Mouse (Mus musculus) hematopoietic stem cell, adult 5-6 weeks (primary cell): Measurements from ENCODE around the gene 1810055G02Rik. TPM values are rescaled to one million over a fixed set of nuclear protein-coding genes. Genes with fewer than 3 reads are reported as not detected.

Source experiments
- ATAC-seq, 2 experiments: fragments of 125-278 bp in 1 of 2; replicated peaks in 1 of 2; 2 replicates each; pipeline ENCODE4 v1.8.0; 2016 to 2017; ENCODE audit warnings: inconsistent platforms in 2 of 2, mild to moderate bottlenecking in 2 of 2, moderate number of reproducible peaks in 2 of 2, low read depth in 1 of 2, moderate TSS enrichment in 1 of 2; ENCODE audit not compliant: low FRiP score in 2 of 2, poor library complexity in 2 of 2, severe bottlenecking in 2 of 2, insufficient read depth in 1 of 2, low TSS enrichment in 1 of 2
- total RNA-seq: library from RNA; stranded (forward); fragments of 172-1452, 232-1000 nt; gene quantifications from 2 replicates; pipeline ENCODE4 v1.2.3, GENCODE M21; 2017

The 1810055G02Rik gene
- total RNA-seq: 4.6 and 6.1 TPM in 2 replicates

DNA sequence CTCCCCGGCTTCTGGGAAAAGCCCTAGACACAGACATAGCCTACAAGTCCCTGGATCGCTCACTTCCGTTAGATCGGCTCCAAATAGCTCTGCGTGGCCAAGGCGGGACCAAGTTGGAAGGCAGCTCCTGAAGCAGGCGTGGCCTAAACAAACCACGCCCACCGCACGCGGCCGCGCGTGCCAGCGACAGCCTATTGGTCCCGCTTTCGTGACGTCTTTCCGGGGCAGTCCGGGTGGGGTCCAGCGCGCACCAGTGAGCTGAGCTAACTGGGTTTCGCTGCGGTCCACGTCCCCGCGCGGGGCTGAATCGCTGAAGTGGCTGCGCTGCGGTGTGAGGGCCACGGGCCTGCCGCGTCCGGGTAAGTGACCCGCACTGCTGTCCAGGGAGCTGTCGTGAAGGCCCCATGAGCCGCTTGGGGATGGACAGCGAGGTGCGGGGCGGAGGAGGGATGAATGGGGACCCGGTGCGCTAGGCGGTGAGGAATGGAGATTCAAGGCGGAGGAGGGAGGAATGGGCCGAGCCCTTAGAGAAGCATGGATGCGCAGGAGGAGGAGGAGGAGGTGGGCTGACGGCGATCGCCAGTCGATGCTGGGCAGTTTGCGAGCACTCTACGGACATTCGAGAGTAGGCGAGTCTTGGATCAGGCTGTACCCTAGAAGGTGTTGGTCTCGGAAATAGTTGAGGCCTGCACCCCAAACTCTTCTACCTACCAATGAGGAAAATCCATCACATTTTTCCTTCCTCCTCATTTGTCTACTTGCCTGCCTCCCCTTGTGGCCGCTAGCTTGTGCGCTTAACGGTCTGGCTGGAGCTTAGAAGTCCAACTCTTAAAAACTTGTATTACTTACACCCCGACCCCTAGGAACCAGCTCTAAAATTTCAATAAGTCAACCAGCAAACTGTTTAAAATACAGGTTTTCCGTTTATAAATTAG, at the start of gene 1810055G02Rik:
Gene 1810055G02Rik, plus strand, starts transcription at position 216 of the 935 bp plus-strand sequence.
- ATAC-seq: peak; percentile 98

DNA sequence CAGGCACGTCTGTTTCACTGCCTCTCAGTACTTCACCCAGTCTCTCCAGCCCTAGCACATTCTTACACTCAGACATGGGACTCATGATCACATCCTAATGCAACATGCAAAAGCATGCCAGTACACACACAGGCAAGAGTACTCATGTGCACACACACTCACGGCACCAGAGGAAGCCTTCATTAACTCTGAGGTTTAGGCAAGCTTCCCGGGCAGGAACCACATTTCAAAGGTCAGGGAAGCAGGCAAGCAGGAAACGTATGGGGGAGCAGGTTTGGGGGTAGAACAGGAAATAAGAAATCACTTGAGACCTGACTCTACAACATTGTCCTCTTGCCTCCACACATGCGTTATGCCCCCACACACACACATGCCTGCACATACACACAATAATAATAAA, 42.6 kb upstream of the 1810055G02Rik start:
- ATAC-seq: peak; percentile 60 to 65

DNA sequence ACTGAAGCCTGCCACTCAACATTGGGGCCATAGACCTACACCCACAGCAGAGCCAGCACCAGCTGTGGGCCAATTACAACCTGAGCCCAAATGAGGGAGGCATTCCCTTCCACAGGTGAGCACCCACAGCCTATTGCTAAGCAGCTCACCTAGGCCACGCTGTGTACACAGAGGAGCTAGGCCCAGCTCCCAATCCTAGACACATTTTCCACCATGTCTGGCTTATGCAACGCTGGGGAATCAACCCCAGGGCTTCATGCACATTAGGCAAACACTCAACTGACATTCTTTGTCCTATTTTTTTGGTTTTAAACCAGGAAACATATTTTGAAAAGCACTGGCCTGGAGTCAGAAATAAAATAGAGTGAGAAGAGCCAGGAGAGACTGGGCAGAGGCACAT, 41.5 kb upstream of the 1810055G02Rik start:
- ATAC-seq: no peak

DNA sequence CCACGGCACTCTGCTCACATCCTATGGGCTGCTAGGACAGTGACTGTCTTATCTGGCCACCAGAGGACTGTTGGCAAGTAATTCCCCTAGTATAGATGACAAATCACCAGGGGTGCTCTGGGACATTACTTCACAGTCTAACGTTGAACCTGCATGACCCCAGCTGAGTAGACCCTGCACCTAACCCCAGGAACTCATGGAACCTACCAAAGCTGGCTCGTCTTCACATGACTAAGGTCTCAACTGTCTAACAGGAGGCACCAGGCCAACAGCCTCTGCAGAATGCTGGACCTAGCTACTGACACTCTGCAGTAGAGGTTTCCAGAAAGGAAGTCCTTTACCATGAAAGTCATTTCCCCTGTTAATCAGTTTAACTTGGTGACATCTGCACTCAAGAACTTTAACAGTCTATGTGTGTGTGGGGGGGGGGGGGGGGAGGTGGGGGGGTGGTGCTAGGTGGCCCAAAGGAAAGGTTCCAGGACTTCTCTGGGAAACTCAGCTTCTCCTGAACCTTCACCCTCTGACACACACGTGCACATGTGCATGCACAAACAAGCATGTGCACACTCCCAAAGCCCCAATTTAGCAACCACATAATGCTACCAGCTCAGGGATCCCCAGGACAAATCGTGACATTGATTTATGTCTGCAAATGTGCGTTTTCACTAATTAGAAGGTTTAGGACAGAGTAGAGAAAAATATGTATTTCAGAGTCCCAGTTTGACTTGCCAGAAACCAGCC, 40.8 kb upstream of the 1810055G02Rik start:
- ATAC-seq: no peak

DNA sequence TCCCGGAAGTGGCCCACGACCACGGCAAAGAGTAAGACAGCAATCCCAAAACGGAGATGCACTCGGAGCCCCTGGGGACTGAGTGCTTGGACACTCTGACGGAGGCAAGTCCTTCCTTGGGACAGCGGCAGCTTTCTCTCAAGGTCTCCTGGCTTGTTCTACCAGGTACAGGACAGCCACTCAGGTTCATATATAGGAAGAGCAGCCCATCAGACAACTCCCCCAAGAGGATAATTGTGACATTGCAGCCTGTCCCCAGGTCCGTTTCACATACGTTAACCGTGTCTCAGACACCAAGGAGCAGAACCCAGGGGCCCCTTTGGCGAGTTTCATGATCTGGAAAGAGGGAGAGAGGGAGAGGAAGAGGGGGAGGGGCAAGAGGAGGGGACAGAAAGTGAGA, 40.1 kb upstream of the 1810055G02Rik start:
- no peak for ATAC-seq

DNA sequence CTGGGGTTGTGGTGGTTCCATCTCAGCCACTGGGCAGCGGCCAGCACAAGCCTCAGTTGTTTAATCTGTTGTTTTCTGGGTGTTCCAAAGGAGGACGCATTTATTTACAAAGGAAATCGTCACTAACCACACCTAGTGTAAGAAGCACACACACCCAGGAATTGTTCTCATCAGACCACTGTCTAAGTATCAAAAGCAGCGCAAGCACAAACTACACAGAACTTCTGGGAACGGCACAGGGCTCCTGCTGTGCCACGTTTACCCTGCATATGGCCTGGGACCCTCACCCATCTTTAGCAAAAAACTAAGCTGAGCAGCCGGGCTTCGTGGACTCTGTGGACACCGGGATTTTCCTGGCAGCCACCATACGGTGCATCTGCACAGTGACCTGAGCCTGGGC, 39.5 kb upstream of the 1810055G02Rik start:
- ATAC-seq: no peak

DNA sequence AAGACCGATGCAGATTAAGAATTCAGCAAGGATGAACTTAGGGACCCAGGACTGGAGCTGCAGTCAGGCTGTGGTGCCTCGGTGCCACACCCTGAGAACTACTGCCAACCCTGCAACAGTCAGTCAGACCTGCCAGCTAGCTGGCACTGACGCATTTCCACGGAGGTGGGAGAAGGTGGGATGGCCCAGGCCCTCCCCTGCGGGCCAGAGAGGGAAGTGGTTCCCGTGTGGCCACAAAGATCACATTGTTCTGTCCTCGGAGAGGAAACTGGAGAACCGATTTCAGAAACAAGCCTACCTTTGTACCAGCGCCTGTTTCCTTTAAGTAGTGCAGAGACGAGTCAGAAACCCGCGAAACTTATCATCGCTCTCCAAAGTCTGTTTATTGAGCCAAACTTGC, 39.0 kb upstream of the 1810055G02Rik start:
- peak; percentile 77 to 84 for ATAC-seq

DNA sequence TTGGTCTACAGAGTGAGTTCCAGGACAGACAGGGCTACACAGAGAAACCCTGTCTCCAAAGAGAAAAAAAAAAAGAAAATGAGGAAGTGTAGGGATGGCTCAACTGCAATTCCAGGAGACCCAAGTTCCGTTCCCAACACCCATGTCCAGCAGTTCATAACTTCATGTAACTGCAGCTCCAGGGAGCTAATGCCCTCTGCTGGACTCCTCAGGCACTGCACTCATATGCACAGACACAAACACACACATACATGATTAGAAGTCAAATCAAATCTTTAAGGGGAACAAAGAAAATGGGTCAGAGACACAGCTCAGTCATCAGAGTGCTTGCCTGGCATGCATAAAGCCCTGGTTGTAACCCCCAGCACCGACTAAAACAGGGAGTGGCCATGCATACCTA, 34.9 kb upstream of the 1810055G02Rik start:
- ATAC-seq: no peak

DNA sequence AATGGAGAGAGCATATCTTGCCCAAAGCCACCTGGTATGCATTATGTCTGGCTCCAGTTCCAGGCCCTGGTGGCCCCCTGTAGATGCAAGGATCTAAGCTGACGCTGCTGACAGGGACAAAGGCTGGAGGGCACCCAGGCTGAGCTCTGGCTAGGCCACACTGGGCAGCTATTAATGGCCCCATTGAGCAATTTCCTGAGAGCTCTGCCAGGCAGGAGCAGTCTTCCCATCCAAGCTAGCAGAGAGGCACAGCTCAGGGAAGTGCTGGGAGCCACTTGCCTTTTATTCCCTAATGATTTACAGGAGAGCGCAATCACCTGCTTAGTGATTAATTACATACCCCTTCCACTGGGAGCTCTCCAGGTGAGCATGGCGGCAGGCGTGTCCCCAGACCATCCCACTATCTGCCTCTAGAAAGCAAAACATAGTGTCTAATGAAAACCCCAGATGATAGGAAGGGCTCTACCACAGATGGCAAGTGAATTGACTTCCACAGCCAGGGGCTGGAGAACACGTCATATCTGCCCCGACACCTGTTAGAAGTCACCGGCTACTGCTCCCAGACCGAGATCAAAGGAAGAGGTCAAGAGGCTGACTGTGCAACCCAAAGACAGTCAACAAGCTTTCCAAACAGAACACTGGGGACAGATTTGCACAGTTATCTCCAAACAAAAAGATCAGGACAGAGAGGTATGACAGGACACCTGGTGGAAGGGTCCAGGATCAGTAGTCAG, 33.8 kb upstream of the 1810055G02Rik start:
- no peak for ATAC-seq

DNA sequence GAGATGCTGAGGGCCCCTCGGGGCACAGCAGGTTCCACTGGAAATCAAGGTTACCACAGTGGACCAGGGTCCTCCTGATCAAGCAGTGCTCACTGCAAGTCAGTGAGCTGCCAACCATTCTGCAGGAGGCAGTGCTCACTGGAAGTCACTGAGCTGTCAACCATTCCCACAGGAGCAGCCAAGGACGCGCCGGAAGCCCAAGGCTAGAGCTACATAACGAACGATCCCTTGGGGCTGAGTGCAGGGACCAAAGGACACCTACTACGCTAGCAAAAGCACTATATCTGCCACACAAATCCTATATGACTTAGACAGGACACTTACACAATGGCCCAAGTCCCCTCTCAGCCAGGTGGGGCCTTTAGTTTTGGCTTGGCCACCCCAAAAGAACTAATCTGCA, 27.4 kb upstream of the 1810055G02Rik start:
- ATAC-seq: no peak

DNA sequence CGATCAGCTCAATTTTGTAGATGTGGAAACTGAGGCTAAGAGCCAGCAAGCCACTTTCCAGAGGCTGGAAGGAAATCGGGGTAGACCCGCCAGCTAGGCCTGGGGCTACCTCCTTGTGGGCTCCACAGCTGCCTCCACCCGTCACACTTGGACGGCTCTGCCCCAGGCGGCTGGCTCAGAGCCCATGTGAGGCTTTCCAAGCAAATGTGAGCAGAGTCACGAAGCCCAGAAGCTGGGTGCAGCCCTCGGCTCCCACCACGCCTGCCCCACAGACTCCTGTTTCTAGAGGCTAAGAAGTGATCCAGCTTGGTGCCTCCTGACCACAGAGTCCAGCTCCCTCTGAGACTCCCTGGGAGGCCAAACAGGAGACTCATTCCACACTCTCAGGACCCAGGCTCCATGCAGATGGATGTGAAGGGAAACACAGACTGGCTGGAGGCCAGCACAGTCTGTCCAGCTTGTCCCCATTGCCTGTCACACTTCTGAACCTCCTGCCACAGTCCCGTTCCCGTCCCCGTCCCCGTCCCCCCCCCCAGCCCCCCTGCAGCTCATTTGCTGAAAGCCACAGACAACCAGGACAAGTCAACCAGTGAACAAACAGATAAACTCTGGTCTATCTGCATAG, 26.7 kb upstream of the 1810055G02Rik start:
- peak; percentile 55 to 66; a peak in 3 of 4 replicates for ATAC-seq

DNA sequence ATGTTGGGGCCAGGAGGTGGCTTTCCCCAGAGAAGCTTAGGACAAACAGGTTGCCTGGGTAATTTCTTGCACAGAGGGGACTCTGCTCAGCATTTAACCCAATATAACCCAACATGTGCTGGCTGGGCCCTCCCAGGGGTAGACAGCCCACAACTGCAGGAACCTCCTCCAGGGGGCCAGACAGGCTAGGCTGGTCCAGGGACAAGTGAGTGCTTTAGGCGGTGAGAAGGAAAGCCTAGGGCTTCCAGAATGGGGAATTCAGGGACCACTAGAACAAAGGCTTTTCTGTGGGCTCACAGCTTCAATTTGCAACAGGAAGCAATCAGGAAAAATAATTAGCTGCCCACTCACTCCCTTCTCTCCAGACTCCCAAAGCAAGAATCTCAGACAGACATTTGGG, 23.7 kb upstream of the 1810055G02Rik start:
- ATAC-seq: no peak

DNA sequence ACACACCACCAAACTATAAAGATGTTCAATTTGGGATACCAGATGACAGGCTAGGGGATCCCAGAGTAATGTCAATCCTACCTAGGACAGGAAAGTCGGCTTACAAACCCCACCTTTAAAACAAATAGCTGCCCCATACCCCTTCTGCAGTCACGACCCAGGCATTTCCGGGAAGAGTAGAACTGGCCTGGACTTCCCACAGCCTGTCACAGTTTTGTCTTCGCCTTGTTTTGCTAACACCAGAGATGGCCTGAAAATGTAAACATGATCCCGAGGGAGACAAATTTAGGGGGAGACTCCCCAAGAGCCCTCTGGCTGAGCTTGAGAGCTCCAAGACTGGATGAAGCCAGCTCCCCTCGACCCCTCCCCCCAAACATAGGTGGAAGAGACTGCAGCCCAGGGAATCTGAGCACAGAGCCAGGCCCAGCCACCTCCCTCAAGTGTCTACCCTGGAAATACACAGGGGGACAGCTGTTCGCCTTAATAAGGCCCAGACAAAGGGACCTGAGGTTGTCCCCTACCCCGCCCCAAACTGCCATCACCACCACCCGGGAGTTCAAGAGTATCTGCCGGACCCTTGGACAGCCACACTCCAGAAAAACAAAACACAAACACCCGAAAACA, 23.0 kb upstream of the 1810055G02Rik start:
- no peak for ATAC-seq

DNA sequence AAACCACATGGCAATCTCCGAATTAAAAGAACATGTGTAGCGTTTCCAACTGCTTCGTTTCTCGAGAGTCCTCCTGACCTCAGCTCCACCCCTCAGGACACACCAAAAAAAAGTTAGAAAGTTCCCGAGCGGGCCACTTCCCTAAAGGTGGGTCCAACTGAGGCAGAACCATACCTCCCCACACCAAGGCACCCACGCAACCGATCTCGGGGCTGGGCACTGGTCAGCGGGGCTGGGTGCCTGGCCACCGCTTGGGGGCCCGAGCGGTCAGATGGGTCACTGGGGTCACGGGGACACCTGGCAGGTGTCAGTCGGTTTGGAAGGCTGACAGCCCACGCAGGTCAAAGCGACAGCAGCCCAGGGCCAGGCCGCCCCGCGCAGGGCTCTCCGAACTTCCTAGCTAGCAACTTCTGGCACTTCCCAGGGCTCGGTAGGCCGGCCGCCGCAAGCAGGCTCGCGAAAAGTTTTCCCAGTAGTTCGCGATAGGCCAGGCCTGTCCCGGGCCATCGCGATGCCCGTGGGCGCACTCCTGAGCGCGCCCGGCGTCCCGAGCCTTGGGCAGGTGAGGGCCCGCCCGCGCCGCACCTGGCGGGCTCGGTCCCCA, 22.4 kb upstream of the 1810055G02Rik start:
- ATAC-seq: no peak

DNA sequence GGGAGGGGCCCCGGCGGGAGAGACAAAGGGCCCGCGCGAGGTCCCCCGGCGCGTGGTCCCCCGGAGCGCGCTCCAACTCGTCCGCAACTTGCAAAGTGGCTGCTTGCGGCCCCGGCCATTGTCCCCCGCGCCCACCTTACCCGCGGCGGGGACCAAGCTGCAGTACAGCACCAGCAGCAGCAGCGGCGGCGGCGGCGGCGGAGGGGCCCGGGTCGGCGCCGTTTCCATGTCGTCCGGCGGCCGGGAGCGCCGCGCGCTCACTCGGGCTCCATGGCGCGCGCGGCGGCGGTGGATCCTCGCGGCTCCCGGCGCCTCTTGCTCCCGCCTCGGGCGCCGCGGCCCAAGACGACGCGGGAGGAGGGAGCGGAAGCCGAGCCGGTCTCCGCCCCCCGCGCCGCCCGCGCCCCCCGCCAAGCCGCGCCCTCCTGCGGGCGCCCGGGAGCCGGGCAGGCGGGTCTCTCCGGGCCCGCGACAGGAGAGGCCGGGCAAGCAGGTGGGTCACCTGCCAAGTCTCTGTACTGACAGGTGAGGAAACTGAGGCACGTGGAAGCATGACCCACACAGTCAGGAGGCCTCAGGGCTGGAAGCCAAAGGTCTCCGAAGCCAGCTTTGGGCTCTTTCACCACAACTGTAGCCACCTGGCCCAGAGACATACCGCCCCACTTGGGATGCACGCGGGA, 21.7 kb upstream of the 1810055G02Rik start, which contains the start of gene Lrp5:
Gene Lrp5, minus strand, starts transcription at position 350 of the 680 bp plus-strand sequence.
- no peak for ATAC-seq

DNA sequence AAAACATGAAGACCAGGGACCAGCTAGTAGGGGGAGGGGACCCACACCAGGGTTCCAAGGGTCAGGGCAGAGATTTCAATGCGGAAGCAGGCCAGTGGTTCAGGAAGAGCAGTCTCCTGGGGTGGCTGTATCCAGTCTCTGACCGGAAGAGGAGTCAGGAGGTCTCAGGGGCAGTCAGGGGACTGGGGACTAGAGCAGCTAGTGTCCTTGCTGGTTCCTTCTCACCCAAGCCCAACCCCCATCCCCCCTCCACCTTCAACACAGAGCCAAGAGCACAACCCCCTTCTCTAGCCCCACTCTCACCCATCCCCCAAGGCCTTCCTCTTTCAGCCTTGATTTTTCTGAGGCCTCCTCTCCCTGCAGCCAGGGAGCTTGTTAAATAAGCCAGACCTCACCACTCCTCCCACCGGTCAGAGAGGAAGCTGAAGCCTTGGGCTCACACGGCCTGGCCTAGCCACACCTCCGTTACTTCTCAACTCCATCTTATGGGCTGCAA, 20.4 kb upstream of the 1810055G02Rik start:
- ATAC-seq: peak; percentile 76 to 81
